Mouse (Mus musculus) small intestine, adult 2 months (tissue): ENCODE results near the gene Ackr4.

Experiments
- CTCF ChIP-seq: fragments of 200-500 bp; IDR thresholded peaks from 2 replicates; pipeline ENCODE4 v1.5.1; 2012; ENCODE audit warnings: low read depth, mild to moderate bottlenecking, control low read depth, inconsistent platforms, low read length, moderate library complexity, mixed read lengths; ENCODE audit not compliant: insufficient replicate concordance, insufficient read length; ENCODE audit errors: extremely low read depth
- POLR2A ChIP-seq: fragments of 200-500 bp; IDR thresholded peaks from 2 replicates; pipeline ENCODE4 v1.6.1; 2012; ENCODE audit warnings: low read depth, mild to moderate bottlenecking, control low read depth, inconsistent platforms, low read length, moderate library complexity

DNA sequence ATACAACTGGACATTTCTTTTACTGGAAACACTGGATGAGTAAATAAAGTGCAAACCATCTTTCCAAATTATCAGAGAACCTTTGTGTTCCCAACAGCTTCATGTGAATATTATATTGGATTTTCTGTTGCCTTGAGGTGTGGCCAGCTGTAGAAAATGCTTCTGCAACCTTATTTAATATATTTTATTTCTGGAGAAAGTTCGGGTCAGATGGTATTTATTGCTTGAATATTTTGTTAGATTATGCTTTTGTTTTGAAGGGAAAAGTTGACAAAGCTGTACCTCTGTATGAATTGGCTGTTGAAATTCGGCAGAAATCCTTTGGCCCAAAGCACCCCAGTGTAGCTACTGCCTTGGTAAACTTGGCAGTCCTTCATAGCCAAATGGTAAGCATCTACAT is 86.4 kb downstream of the Ackr4 start, which contains the start of gene Gm28305:
- TF ChIP-seq POLR2A (no peak), CTCF (no peak)
